Mouse (Mus musculus) small intestine, adult 2 months (tissue): ENCODE data around the gene Npdc1.

Experiments used
- CTCF ChIP-seq: fragments of 200-500 bp; IDR thresholded peaks from 2 replicates; pipeline ENCODE4 v1.5.1; 2012; ENCODE audit warnings: low read depth, mild to moderate bottlenecking, control low read depth, inconsistent platforms, low read length, moderate library complexity, mixed read lengths; ENCODE audit not compliant: insufficient replicate concordance, insufficient read length; ENCODE audit errors: extremely low read depth
- POLR2A ChIP-seq: fragments of 200-500 bp; IDR thresholded peaks from 2 replicates; pipeline ENCODE4 v1.6.1; 2012; ENCODE audit warnings: low read depth, mild to moderate bottlenecking, control low read depth, inconsistent platforms, low read length, moderate library complexity

DNA sequence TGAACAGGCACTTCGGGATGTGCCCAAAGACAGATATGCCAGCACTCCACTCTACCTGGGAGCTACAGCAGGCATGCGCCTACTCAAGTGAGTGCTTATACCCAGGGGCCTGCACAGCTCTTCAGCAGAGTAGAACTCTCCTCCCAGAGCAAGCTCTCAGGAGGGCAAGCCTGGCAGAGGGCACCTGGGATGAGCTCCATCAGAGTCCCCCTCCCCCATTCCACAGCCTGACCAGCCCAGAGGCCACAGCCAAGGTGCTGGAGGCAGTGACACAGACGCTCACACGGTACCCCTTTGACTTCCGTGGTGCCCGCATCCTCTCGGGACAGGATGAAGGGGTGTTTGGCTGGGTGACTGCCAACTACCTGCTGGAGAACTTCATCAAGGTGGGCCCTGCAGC is 1.1 kb upstream of the Npdc1 start:
- TF ChIP-seq CTCF (no peak), POLR2A (no peak)
